Mouse (Mus musculus): ENCODE measurements at regions not wholly inside any gene's neighbourhood (a gene's known extent, or its start where the extent isn't known, plus 50 kb on each side); places are given as distances from the start of the nearest gene placed in this dataset.
A peak's percentile ranks its signal among the peaks of the same experiment; 100 is the strongest.

GRCm38 (mm10) chr2:56714568-56714967 is 409.2 kb downstream of the Nr4a2 start:
- Histone ChIP-seq H3K27me3 (no peaks in the 10 kb centered on the region), H3K4me3 (replicated peaks) (no peak overlapping the region), H3K9ac (replicated peaks) (no peak overlapping the region), H3K27ac (no peak overlapping the region), H3K9me3 (no peaks in the 10 kb centered on the region), H3K4me1 (replicated peaks) (no peaks in the 10 kb centered on the region), H3K4me2 (replicated peaks) (no peak overlapping the region), H3K36me3 (no peaks in the 10 kb centered on the region)
- no peak for ATAC-seq

- WGBS = 33% methylated on average over 2 of the region's 2 CpGs
- Histone ChIP-seq H3K9ac (replicated peaks) (no peak overlapping the region), H3K4me1 (replicated peaks) (no peaks in the 10 kb centered on the region), H3K4me3 (replicated peaks) (no peak overlapping the region), H3K4me2 (replicated peaks) (no peak overlapping the region), H3K36me3 (no peaks in the 10 kb centered on the region), H3K27me3 (no peaks in the 10 kb centered on the region), H3K27ac (no peak overlapping the region), H3K9me3 (no peaks in the 10 kb centered on the region)
- no peak for ATAC-seq
Measured at GRCm38 (mm10) chr2:56683574-56683973, 440.2 kb downstream of the Nr4a2 start.

GRCm38 (mm10) chr2:56673861-56674260 is 449.9 kb downstream of the Nr4a2 start:
- no peaks in the 10 kb centered on the region for H3K4me1 ChIP-seq (replicated peaks)
- no peak overlapping the region for H3K27ac ChIP-seq
- no peaks in the 10 kb centered on the region for H3K9me3 ChIP-seq
- 0 out of 2 replicates have a peak, but pooled peaks have one; percentile 60 for ATAC-seq
- no peak overlapping the region for H3K4me3 ChIP-seq (replicated peaks)
- H3K4me2 ChIP-seq (replicated peaks) = no peak overlapping the region
- no peaks in the 10 kb centered on the region for H3K36me3 ChIP-seq
- WGBS = 43% methylated on average over 4 of the region's 4 CpGs
- no peaks in the 10 kb centered on the region for H3K27me3 ChIP-seq
- no peak overlapping the region for H3K9ac ChIP-seq (replicated peaks)

GRCm38 (mm10) chr2:56672711-56673110 is 451.1 kb downstream of the Nr4a2 start:
- Histone ChIP-seq H3K27ac (no peak overlapping the region), H3K4me3 (replicated peaks) (no peak overlapping the region), H3K9me3 (no peaks in the 10 kb centered on the region), H3K27me3 (no peaks in the 10 kb centered on the region), H3K9ac (replicated peaks) (no peak overlapping the region), H3K4me2 (replicated peaks) (no peak overlapping the region), H3K4me1 (replicated peaks) (no peaks in the 10 kb centered on the region), H3K36me3 (no peaks in the 10 kb centered on the region)
- ATAC-seq = no peak

GRCm38 (mm10) chr2:56662306-56662956 is 461.4 kb downstream of the Nr4a2 start:
- no peaks in the 10 kb centered on the region for H3K36me3 ChIP-seq
- no peak overlapping the region for H3K4me2 ChIP-seq (replicated peaks)
- ATAC-seq = peak; percentile 80; the same call in 1 of the 2 replicates
- no peak overlapping the region for H3K9ac ChIP-seq (replicated peaks)
- 55% methylated on average over 8 of the region's 8 CpGs for WGBS
- H3K27me3 ChIP-seq = no peaks in the 10 kb centered on the region
- H3K4me3 ChIP-seq (replicated peaks) = no peak overlapping the region
- no peaks in the 10 kb centered on the region for H3K4me1 ChIP-seq (replicated peaks)
- H3K9me3 ChIP-seq = no peaks in the 10 kb centered on the region
- no peak overlapping the region for H3K27ac ChIP-seq

Data from midbrain, embryonic 13.5 days (tissue).